Mouse (Mus musculus) G1E (cell line): Measurements from ENCODE around the gene Defa21.

Source experiments
- CTCF ChIP-seq: IDR thresholded peaks from 2 replicates; pipeline ENCODE4 v1.5.1; 2012; ENCODE audit warnings: low read depth, low read length, inconsistent platforms, mixed read lengths
- GATA1 ChIP-seq: IDR thresholded peaks from 2 replicates; pipeline ENCODE4 v1.6.1; 2012; ENCODE audit warnings: borderline replicate concordance, low read length, inconsistent platforms, mixed read lengths
- GATA2 ChIP-seq: IDR thresholded peaks from 2 replicates; pipeline ENCODE4 v1.6.1; 2012; ENCODE audit warnings: low read depth, low read length, inconsistent platforms, borderline replicate concordance
- TAL1 ChIP-seq: conservative IDR thresholded peaks from 2 replicates; pipeline ENCODE4 v1.6.1; 2012; ENCODE audit warnings: low read depth, low read length, inconsistent platforms, mixed read lengths

GRCm38 (mm10) chr8:21006801-21007200, 18.5 kb upstream of the Defa21 start:
- no peak for TF ChIP-seq CTCF
- TF ChIP-seq GATA1, result no peak
- TF ChIP-seq GATA2, result no peak
- no peak for TF ChIP-seq TAL1
